In genomic region chr4:141113831-141114230, GRCm38 (mm10) we compare ENCODE assay signal across 11 mouse cellular contexts. TPM values are rescaled to one million over a fixed set of nuclear protein-coding genes. Genes with fewer than 3 reads are reported as not detected.
DNase-seq lines count a peak whose midpoint lies in the region; ATAC-seq and TF ChIP-seq lines count a peak whose summit lies in the region.
"Had no signal": no experiment of that assay in that cellular context is flagged by ENCODE, and none has a peak within 500 bp of the region (broad histone marks: within the 10 kb centered on the region; RNA-seq: fewer than 3 reads in every experiment).

No protein-coding gene starts in this region.

- 76% methylated on average over 7 of the region's 7 CpGs for WGBS in limb, embryonic 14.5 days
- 72% methylated on average over 7 of the region's 7 CpGs for WGBS in midbrain, embryonic 16.5 days

- no peak overlapping the region for H3K9ac ChIP-seq in limb, embryonic 14.5 days (ENCODE audit: low read depth, low read length, severe bottlenecking)
- H3K9ac ChIP-seq in midbrain, embryonic 16.5 days (ENCODE audit: low read depth, low read length) = no peak overlapping the region
- H3K9ac ChIP-seq: limb, embryonic 12.5 days had no signal

- H3K27me3 ChIP-seq in limb, embryonic 14.5 days (ENCODE audit: control insufficient read depth, insufficient read depth, low read length) = no peaks in the 10 kb centered on the region
- H3K27me3 ChIP-seq in midbrain, embryonic 16.5 days (ENCODE audit: control insufficient read depth, insufficient read depth, low read depth, low read length) = no peaks in the 10 kb centered on the region
- H3K27me3 ChIP-seq: limb, embryonic 12.5 days had no signal

- H3K27ac ChIP-seq in layer of hippocampus, adult 2 months = peak overlapping the region; percentile 80
- no peak overlapping the region; the same call in 1 of the 2 replicates for H3K27ac ChIP-seq in limb, embryonic 14.5 days (replicated peaks; ENCODE audit: low read depth, low read length)
- H3K27ac ChIP-seq in midbrain, embryonic 16.5 days (ENCODE audit: low read length) = peak overlapping the region; percentile 50
- H3K27ac ChIP-seq: limb, embryonic 12.5 days had no signal

- H3K4me3 ChIP-seq in layer of hippocampus, adult 2 months = no peak overlapping the region
- no peak overlapping the region for H3K4me3 ChIP-seq in limb, embryonic 14.5 days (replicated peaks; ENCODE audit: low read length)
- H3K4me3 ChIP-seq in midbrain, embryonic 16.5 days (ENCODE audit: low read depth, low read length) = no peak overlapping the region
- H3K4me3 ChIP-seq: limb, embryonic 12.5 days had no signal

- peak; percentile 41 for DNase-seq in adrenal gland, postnatal 10 days
- DNase-seq in adrenal gland, adult 18-20 months (ENCODE audit: low spot score in 2 of 2) = no peak
- DNase-seq in layer of hippocampus, adult 2 months (ENCODE audit: low spot score in 2 of 2) = no peak
- DNase-seq in layer of hippocampus, adult 11-12 months (ENCODE audit: low spot score) = no peak
- peak; percentile 6 for DNase-seq in limb, embryonic 14.5 days (ENCODE audit: low spot score)
- DNase-seq in retina, postnatal 1 day = no peak

- peaks cover 82% of the 10 kb centered on the region for H3K36me3 ChIP-seq in limb, embryonic 14.5 days (ENCODE audit: control insufficient read depth, insufficient read depth, low read length)
- peaks cover 19% of the 10 kb centered on the region for H3K36me3 ChIP-seq in midbrain, embryonic 16.5 days (ENCODE audit: control insufficient read depth, insufficient read depth, low read length)

- TF ChIP-seq CTCF in layer of hippocampus, adult 2 months (conservative IDR thresholded peaks at IDR 0.05) = peak; percentile 24; the same call in 1 of the 2 replicates

- H3K4me1 ChIP-seq in limb, embryonic 14.5 days (ENCODE audit: control insufficient read depth, insufficient read depth, low read length) = no peaks in the 10 kb centered on the region
- H3K4me1 ChIP-seq in midbrain, embryonic 16.5 days (ENCODE audit: control insufficient read depth, insufficient read depth, low read length) = no peaks in the 10 kb centered on the region

- no peak for TF ChIP-seq POLR2A in limb, embryonic 14.5 days (IDR thresholded peaks at IDR 0.05; ENCODE audit: borderline replicate concordance, extremely low read depth, insufficient read depth, insufficient read length)

- H3K9me3 ChIP-seq in limb, embryonic 14.5 days (ENCODE audit: control insufficient read depth, low read length) = 0 out of 2 replicates have a peak, but pooled peaks cover 8% of the 10 kb centered on the region
- H3K9me3 ChIP-seq in midbrain, embryonic 16.5 days (replicated peaks; ENCODE audit: control insufficient read depth, low read length, poor library complexity, severe bottlenecking) = 0 out of 2 replicates have a peak, but pooled peaks cover 2% of the 10 kb centered on the region

- no peak overlapping the region for H3K4me2 ChIP-seq in limb, embryonic 14.5 days (replicated peaks; ENCODE audit: low read depth, low read length, severe bottlenecking)
- no peak overlapping the region for H3K4me2 ChIP-seq in midbrain, embryonic 16.5 days (ENCODE audit: low read length)
- H3K4me2 ChIP-seq: limb, embryonic 12.5 days had no signal

- ATAC-seq in limb, embryonic 14.5 days (ENCODE audit: low FRiP score, low read depth) = no peak
- peak; percentile 3; the same call in 1 of the 2 replicates for ATAC-seq in midbrain, embryonic 16.5 days
- ATAC-seq in frontal cortex, adult (ENCODE audit: low TSS enrichment) = no peak

RNA-seq across cellular contexts. Expression of gene Spata21, which starts 25.7 kb away (rescaled TPM):
- total RNA-seq in adrenal gland, postnatal 10 days (2021) = not detected
- total RNA-seq in adrenal gland, adult 18-20 months (2021) = not detected
- total RNA-seq in layer of hippocampus, adult 2 months (2021) = not detected
- polyA plus RNA-seq in limb, embryonic 14.5 days (2012; rRNA removed) = 0.04 and 0.08 TPM in 2 replicates
- polyA plus RNA-seq in limb, embryonic 14.5 days (2014; fragmentation: Nextera tagmentation; extraction: Ambion mirVana) = 0.18 and 0.43 TPM in 2 replicates
- 0.39 TPM in 1 of 2 replicates, not detected in the other for polyA plus RNA-seq in midbrain, embryonic 16.5 days (2015; fragmentation: Nextera tagmentation; extraction: Ambion mirVana)
- polyA plus RNA-seq: limb, embryonic 12.5 days; neural tube, embryonic 11.5 days; spleen, adult 2 months had no signal

RNA-seq across cellular contexts. Expression of gene Szrd1, which starts 25.7 kb away (rescaled TPM):
- 100 to 1,000 TPM; 111 to 115 TPM for total RNA-seq in adrenal gland, postnatal 10 days (2021)
- 100 to 1,000 TPM; 109 to 127 TPM for total RNA-seq in adrenal gland, adult 18-20 months (2021)
- total RNA-seq in layer of hippocampus, adult 2 months (2021) = 10 to 100 TPM; 49.7 to 54.3 TPM
- polyA plus RNA-seq in limb, embryonic 14.5 days (2012; rRNA removed) = 63.7 and 71.4 TPM in 2 replicates
- polyA plus RNA-seq in limb, embryonic 14.5 days (2014; fragmentation: Nextera tagmentation; extraction: Ambion mirVana) = 38.6 and 39.1 TPM in 2 replicates
- 24.5 and 25.1 TPM in 2 replicates for polyA plus RNA-seq in midbrain, embryonic 16.5 days (2015; fragmentation: Nextera tagmentation; extraction: Ambion mirVana)

RNA-seq across cellular contexts. Expression of gene Fbxo42, which starts 33.9 kb away (rescaled TPM):
- total RNA-seq in adrenal gland, postnatal 10 days (2021) = 10 to 100 TPM; 16.6 to 21.2 TPM
- 10 to 100 TPM; 21.1 to 23.1 TPM for total RNA-seq in adrenal gland, adult 18-20 months (2021)
- 10 to 100 TPM; 21.2 to 22.8 TPM for total RNA-seq in layer of hippocampus, adult 2 months (2021)
- 23.1 and 25.5 TPM in 2 replicates for polyA plus RNA-seq in limb, embryonic 14.5 days (2012; rRNA removed)
- 29.7 and 30.0 TPM in 2 replicates for polyA plus RNA-seq in limb, embryonic 14.5 days (2014; fragmentation: Nextera tagmentation; extraction: Ambion mirVana)
- 25.5 TPM in 2 replicates for polyA plus RNA-seq in midbrain, embryonic 16.5 days (2015; fragmentation: Nextera tagmentation; extraction: Ambion mirVana)

RNA-seq across cellular contexts. Expression of gene Necap2, which starts 35.7 kb away (rescaled TPM):
- 10 to 100 TPM; 54.5 to 57.1 TPM for total RNA-seq in adrenal gland, postnatal 10 days (2021)
- 10 to 100 TPM; 59.3 to 61.1 TPM for total RNA-seq in adrenal gland, adult 18-20 months (2021)
- 10 to 100 TPM; 41.6 to 42.2 TPM for total RNA-seq in layer of hippocampus, adult 2 months (2021)
- polyA plus RNA-seq in limb, embryonic 14.5 days (2012; rRNA removed) = 79.1 and 91.0 TPM in 2 replicates
- 83.2 and 90.5 TPM in 2 replicates for polyA plus RNA-seq in limb, embryonic 14.5 days (2014; fragmentation: Nextera tagmentation; extraction: Ambion mirVana)
- polyA plus RNA-seq in midbrain, embryonic 16.5 days (2015; fragmentation: Nextera tagmentation; extraction: Ambion mirVana) = 52.5 and 55.9 TPM in 2 replicates

RNA-seq across cellular contexts. Expression of gene Crocc, which starts 53.5 kb away (rescaled TPM):
- 10 to 100 TPM in 1 of 2 experiments, 1 to 10 TPM in 1; 6.7 to 13.2 TPM for total RNA-seq in adrenal gland, postnatal 10 days (2021)
- 1 to 10 TPM; 6.4 to 6.9 TPM for total RNA-seq in adrenal gland, adult 18-20 months (2021)
- 10 to 100 TPM; 83.1 to 89.8 TPM for total RNA-seq in layer of hippocampus, adult 2 months (2021)
- polyA plus RNA-seq in limb, embryonic 14.5 days (2012; rRNA removed) = 25.9 and 27.8 TPM in 2 replicates
- polyA plus RNA-seq in limb, embryonic 14.5 days (2014; fragmentation: Nextera tagmentation; extraction: Ambion mirVana) = 5.4 and 7.3 TPM in 2 replicates
- 5.3 and 6.3 TPM in 2 replicates for polyA plus RNA-seq in midbrain, embryonic 16.5 days (2015; fragmentation: Nextera tagmentation; extraction: Ambion mirVana)

Comparison
In these comparisons a context has a peak if more than half of its experiments do, and no peak if none do; other contexts are left out.
1. DNase-seq: peak in adrenal gland, postnatal 10 days (single experiment) and limb, embryonic 14.5 days (single experiment); none in adrenal gland, adult 18-20 months (0 of 2), layer of hippocampus, adult 2 months (0 of 2), layer of hippocampus, adult 11-12 months (single experiment) and retina, postnatal 1 day (single experiment).